Mouse (Mus musculus) heart, embryonic 10.5 days (tissue): ENCODE results near the gene Gm45717. TPM values are rescaled to one million over a fixed set of nuclear protein-coding genes. Genes with fewer than 3 reads are reported as not detected.
A peak's percentile ranks its signal among the peaks of the same experiment; 100 is the strongest.

Experiments
- DNase-seq: peaks from one replicate; pipeline ENCODE4 v3.0.0-alpha.2; 2017; ENCODE audit warnings: low spot score
- H3K27ac ChIP-seq: fragments of 300-500 bp; sonication (generic); 2 replicates; pipeline ENCODE4 v1.5.1; 2016; ENCODE audit warnings: mild to moderate bottlenecking
- H3K27me3 ChIP-seq: fragments of 300-500 bp; sonication (generic); 2 replicates; pipeline ENCODE4 v1.6.1; 2016; ENCODE audit warnings: mild to moderate bottlenecking; ENCODE audit not compliant: poor library complexity, insufficient read depth, severe bottlenecking
- H3K36me3 ChIP-seq: fragments of 300-500 bp; sonication (generic); 2 replicates; pipeline ENCODE4 v1.6.1; 2016; ENCODE audit warnings: mild to moderate bottlenecking, moderate library complexity
- H3K4me1 ChIP-seq: fragments of 300-500 bp; sonication (generic); 2 replicates; pipeline ENCODE4 v1.6.1; 2016; ENCODE audit warnings: mild to moderate bottlenecking
- H3K4me3 ChIP-seq: fragments of 300-500 bp; sonication (generic); 2 replicates; pipeline ENCODE4 v1.5.1; 2016; ENCODE audit warnings: mild to moderate bottlenecking, moderate library complexity
- H3K9me3 ChIP-seq: fragments of 300-500 bp; sonication (generic); 2 replicates; pipeline ENCODE4 v1.6.1; 2016; ENCODE audit warnings: mild to moderate bottlenecking, moderate library complexity
- WGBS: fragments of 180-500 bp; shearing (Covaris S2); methylation state at CpG from one replicate; pipeline ENCODE4 v1.1.7; 2016; 5-methylcytosine and 5-hydroxymethylcytosine counted together
- polyA plus RNA-seq: library from polyadenylated mRNA; unstranded; fragments of >200 nt; fragmentation: Nextera tagmentation; extraction: Ambion mirVana; gene quantifications from 2 replicates; pipeline ENCODE4 v1.2.1, GENCODE M21; 2016

Gm45717 gene
- polyA plus RNA-seq: not detected in 2 replicates

DNA sequence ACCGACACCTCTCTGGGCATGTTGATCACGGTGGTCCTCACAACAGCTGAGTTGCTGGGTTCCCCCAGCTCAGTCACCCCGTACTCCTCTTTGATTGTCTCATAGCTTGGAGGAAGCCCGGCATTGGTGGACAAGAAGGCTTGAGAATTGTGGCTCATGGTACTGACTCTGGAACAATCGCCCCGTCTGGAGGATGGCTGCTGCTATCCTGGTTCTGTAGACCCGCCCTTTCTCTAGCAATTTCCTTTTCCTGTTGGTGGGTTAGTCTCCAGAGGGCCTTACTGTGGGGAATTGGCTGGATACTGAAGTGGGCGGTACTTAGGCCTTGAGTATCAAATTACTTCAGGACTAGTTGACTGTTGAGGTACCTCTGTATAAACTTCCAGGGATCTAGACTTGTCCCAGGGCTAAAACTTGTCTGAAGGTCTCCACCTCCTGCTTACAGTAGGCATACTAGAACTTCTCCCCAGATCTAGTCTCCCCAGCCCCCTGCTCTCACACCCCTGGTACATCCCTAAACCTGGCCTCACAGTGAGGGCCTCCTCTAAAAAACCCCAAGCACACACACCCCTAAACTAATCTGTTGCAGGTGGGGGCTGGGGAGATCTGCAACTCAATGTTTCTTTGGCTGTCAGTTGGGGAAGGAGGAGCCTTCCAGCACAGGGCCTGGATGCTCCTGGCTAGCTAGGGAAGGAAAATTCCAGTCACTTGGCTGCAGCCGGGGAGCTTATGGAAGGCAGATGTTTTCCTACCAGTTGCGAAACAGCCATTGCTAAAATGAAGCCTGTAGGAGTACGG lies at the start of gene Gm45717, which contains the start of gene Ifitm2:
TSS of gene Gm45717 (minus strand) at position 180 of the 798 bp plus-strand sequence.
TSS of gene Ifitm2 (minus strand) at position 230 of the 798 bp plus-strand sequence.
- H3K27me3 ChIP-seq: 0 out of 2 replicates have a peak, but pooled peaks cover 11% of the 10 kb centered on the region
- DNase-seq: peak; percentile 86
- H3K27ac ChIP-seq: peak within 1 kb of the TSS; percentile 86
- H3K4me3 ChIP-seq: peak within 1 kb of the TSS; percentile 66
- no peaks in the 10 kb centered on the region for H3K9me3 ChIP-seq
- H3K36me3 ChIP-seq: 0 out of 2 replicates have a peak, but pooled peaks cover 6% of the 10 kb centered on the region
- H3K4me1 ChIP-seq: peaks cover 38% of the 10 kb centered on the region
- 10% methylated on average over 11 of the region's 11 CpGs for WGBS

DNA sequence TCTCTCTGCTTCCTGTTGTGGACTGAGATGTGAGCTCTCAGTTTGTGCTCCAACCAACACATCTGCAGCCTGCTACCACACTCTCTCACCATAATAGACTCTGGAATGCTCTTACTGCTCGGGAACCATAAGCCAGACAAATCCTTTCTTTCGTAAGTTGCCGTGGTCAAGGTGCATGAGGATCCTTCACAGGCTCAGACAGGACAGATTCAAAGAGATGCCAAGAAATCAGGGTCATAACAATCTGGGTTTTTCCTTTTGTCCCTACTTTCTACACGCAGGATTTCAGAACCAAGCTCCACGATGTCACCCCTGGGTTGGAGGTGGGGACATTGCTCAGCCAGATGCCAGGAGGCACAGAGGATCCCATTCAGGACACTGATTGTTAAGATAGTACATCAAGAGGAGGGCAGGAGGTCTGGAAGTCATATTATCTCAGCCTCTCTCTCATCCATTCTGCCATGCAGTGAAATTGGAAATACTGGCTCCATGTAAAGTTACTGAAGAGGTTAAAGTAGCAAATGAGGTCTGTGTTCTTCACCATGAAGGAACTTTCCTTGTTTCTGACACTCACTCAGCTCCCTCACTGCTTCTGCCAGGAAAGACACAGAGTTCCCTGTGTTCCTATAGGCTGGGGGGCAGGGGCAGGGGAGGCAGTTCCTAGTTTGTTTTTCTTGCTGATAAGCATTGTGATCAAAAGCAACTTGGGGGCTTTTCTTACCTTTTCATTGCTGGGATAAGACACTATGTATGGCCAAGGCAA lies 47.7 kb upstream of the Gm45717 start:
- 58% methylated on average over 5 of the region's 5 CpGs for WGBS
- Histone ChIP-seq H3K27ac (no peak overlapping the region), H3K27me3 (peaks cover 7% of the 10 kb centered on the region), H3K9me3 (no peaks in the 10 kb centered on the region), H3K36me3 (no peaks in the 10 kb centered on the region), H3K4me3 (no peak overlapping the region), H3K4me1 (peaks cover 2% of the 10 kb centered on the region)
- no peak for DNase-seq

GRCm38 (mm10) chr7:141000881-141001708 lies 45.4 kb upstream of the Gm45717 start:
- no peaks in the 10 kb centered on the region for H3K9me3 ChIP-seq
- no peak overlapping the region for H3K27ac ChIP-seq
- no peaks in the 10 kb centered on the region for H3K4me1 ChIP-seq
- no peak overlapping the region for H3K4me3 ChIP-seq
- 76% methylated on average over 15 of the region's 15 CpGs for WGBS
- DNase-seq: no peak
- H3K36me3 ChIP-seq: no peaks in the 10 kb centered on the region
- no peaks in the 10 kb centered on the region for H3K27me3 ChIP-seq

- H3K27me3 ChIP-seq: no peaks in the 10 kb centered on the region
- no peak for DNase-seq
- H3K9me3 ChIP-seq: no peaks in the 10 kb centered on the region
- WGBS: 88% methylated on average over 11 of the region's 11 CpGs
- H3K4me3 ChIP-seq: no peak overlapping the region
- H3K4me1 ChIP-seq: no peaks in the 10 kb centered on the region
- H3K27ac ChIP-seq: no peak overlapping the region
- H3K36me3 ChIP-seq: no peaks in the 10 kb centered on the region
Observed at GRCm38 (mm10) chr7:140998853-140999700, 43.3 kb upstream of the Gm45717 start.

- H3K27me3 ChIP-seq: no peaks in the 10 kb centered on the region
- no peaks in the 10 kb centered on the region for H3K9me3 ChIP-seq
- WGBS: 61% methylated on average over 1 of the region's 1 CpGs
Observed at GRCm38 (mm10) chr7:140997817-140998216, 42.1 kb upstream of the Gm45717 start.

GRCm38 (mm10) chr7:140991117-140991689 lies 35.5 kb upstream of the Gm45717 start:
- Histone ChIP-seq H3K36me3 (no peaks in the 10 kb centered on the region), H3K27ac (no peak overlapping the region), H3K9me3 (no peaks in the 10 kb centered on the region), H3K27me3 (peaks cover 16% of the 10 kb centered on the region; the same call in 1 of the 2 replicates), H3K4me3 (no peak overlapping the region), H3K4me1 (peaks cover 3% of the 10 kb centered on the region; the same call in 1 of the 2 replicates)
- WGBS: 71% methylated on average over 14 of the region's 14 CpGs
- DNase-seq: no peak

More at GRCm38 (mm10) chr7:140997817-140998216, 42.1 kb upstream of the Gm45717 start:
- Histone ChIP-seq H3K36me3 (no peaks in the 10 kb centered on the region), H3K27ac (no peak overlapping the region), H3K4me3 (no peak overlapping the region), H3K4me1 (no peaks in the 10 kb centered on the region)
- DNase-seq: no peak

DNA sequence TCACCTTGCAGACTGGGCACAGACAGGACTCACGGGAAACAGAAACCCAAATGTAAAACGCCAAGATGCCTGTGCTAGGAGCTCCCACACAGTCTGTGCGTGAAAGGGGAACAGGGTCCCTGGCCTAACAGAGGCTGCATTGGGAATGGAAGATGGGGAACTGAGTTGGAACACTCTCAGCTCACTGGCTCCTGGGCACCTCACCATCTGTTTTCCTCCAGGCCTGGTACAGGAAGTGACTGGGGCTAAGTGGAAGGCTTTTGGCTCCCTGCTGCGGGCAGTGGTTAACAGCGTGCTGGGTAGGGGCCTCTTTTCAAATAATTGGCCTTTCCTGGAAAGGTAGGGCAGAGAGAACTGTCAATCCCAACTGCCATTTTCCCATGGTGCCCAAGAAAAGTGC lies 34.9 kb upstream of the Gm45717 start:
- no peak overlapping the region for H3K27ac ChIP-seq
- DNase-seq: no peak
- no peaks in the 10 kb centered on the region for H3K36me3 ChIP-seq
- peaks cover 3% of the 10 kb centered on the region; the same call in 1 of the 2 replicates for H3K4me1 ChIP-seq
- H3K27me3 ChIP-seq: peaks cover 16% of the 10 kb centered on the region; the same call in 1 of the 2 replicates
- H3K4me3 ChIP-seq: no peak overlapping the region
- H3K9me3 ChIP-seq: no peaks in the 10 kb centered on the region
- WGBS: 62% methylated on average over 5 of the region's 5 CpGs

- no peak overlapping the region for H3K27ac ChIP-seq
- peaks cover 3% of the 10 kb centered on the region; the same call in 1 of the 2 replicates for H3K4me1 ChIP-seq
- DNase-seq: no peak
- 54% methylated on average over 6 of the region's 6 CpGs for WGBS
- peaks cover 16% of the 10 kb centered on the region; the same call in 1 of the 2 replicates for H3K27me3 ChIP-seq
- no peaks in the 10 kb centered on the region for H3K9me3 ChIP-seq
- H3K4me3 ChIP-seq: no peak overlapping the region
- H3K36me3 ChIP-seq: no peaks in the 10 kb centered on the region
Observed at GRCm38 (mm10) chr7:140990185-140990584, 34.4 kb upstream of the Gm45717 start.

- no peak for DNase-seq
- H3K4me3 ChIP-seq: no peak overlapping the region
- peaks cover 17% of the 10 kb centered on the region; the same call in 1 of the 2 replicates for H3K27me3 ChIP-seq
- H3K36me3 ChIP-seq: no peaks in the 10 kb centered on the region
- 80% methylated on average over 4 of the region's 4 CpGs for WGBS
- H3K9me3 ChIP-seq: no peaks in the 10 kb centered on the region
- H3K27ac ChIP-seq: no peak overlapping the region
- H3K4me1 ChIP-seq: peaks cover 3% of the 10 kb centered on the region; the same call in 1 of the 2 replicates
Observed at GRCm38 (mm10) chr7:140989022-140989421, 33.3 kb upstream of the Gm45717 start.

DNA sequence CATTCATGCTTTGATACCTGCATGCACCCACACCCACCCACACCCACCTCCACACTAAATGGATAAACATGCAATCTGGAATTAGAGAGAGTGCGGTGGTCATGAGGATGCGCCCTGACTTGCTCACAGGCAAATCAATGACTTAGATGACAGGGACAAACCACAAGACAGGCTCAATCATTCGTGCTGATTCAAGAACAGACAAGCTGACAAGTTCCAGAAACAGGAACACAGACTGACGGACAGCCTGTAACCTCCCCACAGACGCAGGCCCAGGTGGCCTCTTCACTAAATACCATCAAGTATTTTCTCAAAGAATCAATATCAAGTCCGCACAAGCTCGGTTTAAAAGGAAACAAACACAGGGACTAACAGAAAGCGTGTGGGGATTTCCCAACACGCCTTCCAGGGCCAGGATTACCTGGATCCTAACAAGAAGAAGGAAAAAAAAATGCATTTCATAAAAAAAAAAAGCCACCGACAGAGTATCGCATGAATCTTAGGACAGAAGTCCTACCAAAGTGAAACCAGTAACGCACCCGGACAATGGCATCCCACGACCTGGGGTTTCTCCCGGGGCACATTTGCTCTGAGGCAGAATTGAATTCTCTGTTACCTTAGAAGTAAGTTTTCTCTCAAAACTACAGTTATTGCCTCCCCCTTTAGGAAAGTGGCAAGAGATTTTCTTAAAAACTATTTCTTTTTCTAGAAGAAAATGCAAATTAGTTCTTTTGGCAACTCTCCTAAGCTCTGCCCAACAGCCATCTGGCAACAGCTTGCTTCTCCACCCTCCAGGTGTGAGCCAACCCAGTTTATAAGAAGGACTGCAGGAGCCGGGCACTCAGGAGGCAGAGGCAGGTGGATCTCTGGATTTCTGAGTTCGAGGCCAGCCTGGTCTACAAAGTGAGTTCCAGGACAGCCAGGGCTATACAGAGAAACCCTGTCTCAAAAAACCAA lies 31.7 kb upstream of the Gm45717 start:
- H3K27me3 ChIP-seq: peaks cover 25% of the 10 kb centered on the region; the same call in 1 of the 2 replicates
- H3K4me1 ChIP-seq: peaks cover 3% of the 10 kb centered on the region; the same call in 1 of the 2 replicates
- WGBS: 80% methylated on average over 17 of the region's 17 CpGs
- no peak for DNase-seq
- H3K9me3 ChIP-seq: no peaks in the 10 kb centered on the region
- no peak overlapping the region for H3K4me3 ChIP-seq
- H3K36me3 ChIP-seq: no peaks in the 10 kb centered on the region
- H3K27ac ChIP-seq: no peak overlapping the region
